Comparison of ENCODE assay signal across 9 mouse cellular contexts in genomic region chr11:88822991-88823390, GRCm38 (mm10). TPM values are rescaled to one million over a fixed set of nuclear protein-coding genes. Genes with fewer than 3 reads are reported as not detected.
DNase-seq lines count a peak whose midpoint lies in the region; ATAC-seq lines count a peak whose summit lies in the region.
"Had no signal": no experiment of that assay in that cellular context is flagged by ENCODE, and none has a peak within 500 bp of the region (broad histone marks: within the 10 kb centered on the region; RNA-seq: fewer than 3 reads in every experiment).

No protein-coding gene starts in this region.

- H3K4me3 ChIP-seq in embryonic facial prominence, embryonic 10.5 days: peak overlapping the region; percentile 43
- H3K4me3 ChIP-seq in heart, embryonic 10.5 days: peak overlapping the region; percentile 48
- H3K4me3 ChIP-seq in kidney, embryonic 14.5 days (ENCODE audit: low read length): peak overlapping the region; percentile 8; the same call in 1 of the 2 replicates
- H3K4me3 ChIP-seq in limb, embryonic 13.5 days: peak overlapping the region; percentile 24; the same call in 1 of the 2 replicates

- H3K27me3 ChIP-seq in embryonic facial prominence, embryonic 10.5 days (replicated peaks; ENCODE audit: low read depth, poor library complexity, severe bottlenecking): peaks cover 18% of the 10 kb centered on the region
- peaks cover 8% of the 10 kb centered on the region for H3K27me3 ChIP-seq in heart, embryonic 10.5 days (ENCODE audit: insufficient read depth, poor library complexity, severe bottlenecking)
- 0 out of 2 replicates have a peak, but pooled peaks cover 3% of the 10 kb centered on the region for H3K27me3 ChIP-seq in kidney, embryonic 14.5 days (ENCODE audit: control insufficient read depth, insufficient read depth, low read length)
- peaks cover 24% of the 10 kb centered on the region for H3K27me3 ChIP-seq in limb, embryonic 13.5 days

- H3K9ac ChIP-seq in kidney, embryonic 14.5 days (ENCODE audit: low read depth, low read length): no peak overlapping the region
- no peak overlapping the region for H3K9ac ChIP-seq in limb, embryonic 13.5 days

- peak overlapping the region; percentile 40 for H3K4me2 ChIP-seq in kidney, embryonic 14.5 days (replicated peaks; ENCODE audit: low read depth, low read length)
- H3K4me2 ChIP-seq in limb, embryonic 13.5 days (replicated peaks): peak overlapping the region; percentile 56

- ATAC-seq in kidney, embryonic 14.5 days (ENCODE audit: low FRiP score, low TSS enrichment): peak; percentile 51; the same call in 1 of the 2 replicates
- ATAC-seq in limb, embryonic 13.5 days (ENCODE audit: low FRiP score, low read depth): peak; percentile 58
- 0 out of 2 replicates have a peak, but pooled peaks have one; percentile 63 for ATAC-seq in monocyte, adult 5-6 weeks (replicated peaks; ENCODE audit: insufficient number of reproducible peaks, low FRiP score, low TSS enrichment, poor library complexity, severe bottlenecking)

- H3K36me3 ChIP-seq in embryonic facial prominence, embryonic 10.5 days (replicated peaks): no peaks in the 10 kb centered on the region
- no peaks in the 10 kb centered on the region for H3K36me3 ChIP-seq in heart, embryonic 10.5 days
- H3K36me3 ChIP-seq in kidney, embryonic 14.5 days (ENCODE audit: control insufficient read depth, insufficient read depth, low read length): no peaks in the 10 kb centered on the region
- H3K36me3 ChIP-seq in limb, embryonic 13.5 days: no peaks in the 10 kb centered on the region

- H3K27ac ChIP-seq in embryonic facial prominence, embryonic 10.5 days (replicated peaks): peak overlapping the region; percentile 0; the same call in 1 of the 2 replicates
- peak overlapping the region; percentile 42; the same call in 1 of the 2 replicates for H3K27ac ChIP-seq in heart, embryonic 10.5 days
- H3K27ac ChIP-seq in kidney, embryonic 14.5 days (ENCODE audit: low read depth, low read length): no peak overlapping the region
- no peak overlapping the region for H3K27ac ChIP-seq in limb, embryonic 13.5 days
- H3K27ac ChIP-seq: macrophage had no signal

- peak; percentile 74 for DNase-seq in CD4-positive, CD25-positive, alpha-beta regulatory T cell, adult 2 months (ENCODE audit: low read depth, low spot score)
- DNase-seq in adrenal gland, postnatal 10 days: peak; percentile 83
- DNase-seq in embryonic facial prominence, embryonic 10.5 days (ENCODE audit: low spot score): peak; percentile 81
- no peak for DNase-seq in heart, embryonic 10.5 days (ENCODE audit: low spot score)
- peak; percentile 71 for DNase-seq in testis, postnatal 14 days (ENCODE audit: low spot score)

- 2% methylated on average over 7 of the region's 7 CpGs for WGBS in embryonic facial prominence, embryonic 10.5 days
- 4% methylated on average over 7 of the region's 7 CpGs for whole genome bisulfite sequencing in heart, embryonic 10.5 days
- 2% methylated on average over 7 of the region's 7 CpGs for WGBS in kidney, embryonic 14.5 days
- 5% methylated on average over 7 of the region's 7 CpGs for WGBS in limb, embryonic 13.5 days

- no peaks in the 10 kb centered on the region for H3K9me3 ChIP-seq in embryonic facial prominence, embryonic 10.5 days
- no peaks in the 10 kb centered on the region for H3K9me3 ChIP-seq in heart, embryonic 10.5 days
- no peaks in the 10 kb centered on the region for H3K9me3 ChIP-seq in kidney, embryonic 14.5 days (ENCODE audit: control insufficient read depth, low read length)
- H3K9me3 ChIP-seq in limb, embryonic 13.5 days: no peaks in the 10 kb centered on the region

- H3K4me1 ChIP-seq in embryonic facial prominence, embryonic 10.5 days: peaks cover 34% of the 10 kb centered on the region
- H3K4me1 ChIP-seq in heart, embryonic 10.5 days: peaks cover 34% of the 10 kb centered on the region
- peaks cover 7% of the 10 kb centered on the region for H3K4me1 ChIP-seq in kidney, embryonic 14.5 days (ENCODE audit: control insufficient read depth, insufficient read depth, low read length)
- peaks cover 16% of the 10 kb centered on the region for H3K4me1 ChIP-seq in limb, embryonic 13.5 days

RNA-seq across cellular contexts. Expression of gene Akap1, which starts 41.4 kb away (rescaled TPM):
- total RNA-seq in adrenal gland, postnatal 10 days (2021): 100 to 1,000 TPM; 136 to 196 TPM
- 16.9 and 17.1 TPM in 2 replicates for polyA plus RNA-seq in embryonic facial prominence, embryonic 10.5 days (2016; fragmentation: Nextera tagmentation; extraction: Ambion mirVana)
- polyA plus RNA-seq in heart, embryonic 10.5 days (2016; fragmentation: Nextera tagmentation; extraction: Ambion mirVana): 26.6 and 39.9 TPM in 2 replicates
- 12.0 and 20.2 TPM in 2 replicates for polyA plus RNA-seq in kidney, embryonic 14.5 days (2014; fragmentation: Nextera tagmentation; extraction: Ambion mirVana)
- 16.2 and 16.9 TPM in 2 replicates for polyA plus RNA-seq in limb, embryonic 13.5 days (2015; fragmentation: Nextera tagmentation; extraction: Ambion mirVana)
- total RNA-seq in monocyte, adult 5-6 weeks (2017): 0.38 to 2.7 TPM (median 1.2 TPM) in 3 replicates

Comparison
In these comparisons a context has a peak if more than half of its experiments do, and no peak if none do; other contexts are left out.
1. H3K27ac ChIP-seq: peak in embryonic facial prominence, embryonic 10.5 days (single experiment) and heart, embryonic 10.5 days (single experiment); none in kidney, embryonic 14.5 days (single experiment) and limb, embryonic 13.5 days (single experiment).
2. Peak in every context shown above with its lines, with median percentiles within 50 percentile points of each other: H3K4me3 ChIP-seq and ATAC-seq.